Mouse (Mus musculus): ENCODE measurements around the gene Mospd3. TPM values are rescaled to one million over a fixed set of nuclear protein-coding genes. Genes with fewer than 3 reads are reported as not detected.

Gene Mospd3
- polyA plus RNA-seq, 1 experiment from 2014 or later = 16.0 TPM

DNA sequence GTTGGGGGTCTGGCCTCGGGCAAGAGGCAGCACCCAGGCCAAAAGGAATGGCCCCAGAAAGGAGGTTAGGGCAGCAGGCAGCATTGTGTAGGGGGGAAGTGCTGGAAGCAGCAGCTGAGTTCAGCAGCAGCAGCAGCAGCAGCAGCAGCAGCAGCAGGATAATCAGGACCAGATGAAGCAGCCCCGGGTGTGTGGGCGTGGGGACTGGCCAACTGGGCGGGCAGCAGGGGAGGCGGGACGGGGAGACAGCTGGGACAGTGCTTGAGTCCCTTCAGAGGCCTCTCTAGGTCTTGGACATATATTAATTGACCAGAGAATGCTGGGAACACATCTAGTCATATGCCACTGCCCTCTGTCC is 10.4 kb upstream of the Mospd3 start:
- 8% methylated on average over 6 of the region's 6 CpGs for WGBS (ENCODE audit: insufficient replicate concordance)
- Histone ChIP-seq H3K36me3 (ENCODE audit: control insufficient read depth, insufficient read depth, low read length) (peaks cover 8% of the 10 kb centered on the region), H3K4me3 (ENCODE audit: low read depth, low read length) (peak overlapping the region; percentile 38), H3K27ac (ENCODE audit: low read depth, low read length) (peak overlapping the region; percentile 84), H3K27me3 (ENCODE audit: control insufficient read depth, insufficient read depth, low read length) (no peaks in the 10 kb centered on the region), H3K9ac (ENCODE audit: low read depth, low read length) (peak overlapping the region; percentile 11), H3K9me3 (replicated peaks; ENCODE audit: control insufficient read depth, low read length) (no peaks in the 10 kb centered on the region), H3K4me2 (peak overlapping the region; percentile 66), H3K4me1 (ENCODE audit: control insufficient read depth, insufficient read depth, low read length) (peaks cover 41% of the 10 kb centered on the region)
- 0 out of 2 replicates have a peak, but pooled peaks have one; percentile 13 for ATAC-seq (replicated peaks; ENCODE audit: insufficient number of reproducible peaks, low FRiP score, low TSS enrichment)

DNA sequence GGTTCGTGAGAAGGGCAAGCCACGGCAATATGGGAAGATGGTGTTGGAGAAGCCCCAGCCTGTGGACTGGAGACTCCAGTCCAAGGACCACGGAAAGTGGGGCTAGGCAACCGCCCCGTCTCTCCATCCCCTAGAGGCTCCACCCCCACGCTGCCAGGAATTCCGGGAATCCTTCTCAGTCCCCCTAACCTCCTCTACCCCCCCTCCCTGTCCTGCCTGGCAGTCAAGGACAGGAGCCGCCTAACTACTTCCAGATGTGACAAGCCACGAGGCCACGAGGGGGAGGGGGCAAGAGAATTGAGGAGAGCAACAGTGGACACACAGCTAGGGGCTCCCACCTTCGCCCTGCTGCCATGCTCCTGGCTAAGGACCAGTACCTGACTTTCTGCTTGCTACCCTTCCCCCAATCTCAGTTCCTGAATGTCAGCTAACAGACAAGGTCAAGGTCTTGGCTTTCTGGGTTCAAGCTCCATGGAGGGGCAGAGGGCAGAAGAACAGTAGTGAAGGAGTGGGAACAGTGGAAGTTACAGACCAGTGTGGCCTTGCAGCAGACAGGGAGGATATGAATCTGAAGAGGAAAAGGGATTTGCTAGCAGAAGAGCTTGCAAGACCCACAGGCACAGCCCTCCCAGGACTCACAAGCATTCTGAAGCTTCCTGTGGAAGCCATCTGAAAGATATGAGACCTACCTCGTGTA is 9.8 kb upstream of the Mospd3 start:
- Histone ChIP-seq H3K4me3 (ENCODE audit: low read depth, low read length) (peak overlapping the region; percentile 38), H3K27me3 (ENCODE audit: control insufficient read depth, insufficient read depth, low read length) (no peaks in the 10 kb centered on the region), H3K36me3 (ENCODE audit: control insufficient read depth, insufficient read depth, low read length) (peaks cover 8% of the 10 kb centered on the region), H3K9me3 (replicated peaks; ENCODE audit: control insufficient read depth, low read length) (no peaks in the 10 kb centered on the region), H3K4me1 (ENCODE audit: control insufficient read depth, insufficient read depth, low read length) (peaks cover 41% of the 10 kb centered on the region), H3K4me2 (peak overlapping the region; percentile 66), H3K9ac (ENCODE audit: low read depth, low read length) (peak overlapping the region; percentile 11), H3K27ac (ENCODE audit: low read depth, low read length) (peak overlapping the region; percentile 84)
- ATAC-seq (replicated peaks; ENCODE audit: insufficient number of reproducible peaks, low FRiP score, low TSS enrichment) = peak; percentile 64
- 4% methylated on average over 12 of the region's 12 CpGs for WGBS (ENCODE audit: insufficient replicate concordance)

DNA sequence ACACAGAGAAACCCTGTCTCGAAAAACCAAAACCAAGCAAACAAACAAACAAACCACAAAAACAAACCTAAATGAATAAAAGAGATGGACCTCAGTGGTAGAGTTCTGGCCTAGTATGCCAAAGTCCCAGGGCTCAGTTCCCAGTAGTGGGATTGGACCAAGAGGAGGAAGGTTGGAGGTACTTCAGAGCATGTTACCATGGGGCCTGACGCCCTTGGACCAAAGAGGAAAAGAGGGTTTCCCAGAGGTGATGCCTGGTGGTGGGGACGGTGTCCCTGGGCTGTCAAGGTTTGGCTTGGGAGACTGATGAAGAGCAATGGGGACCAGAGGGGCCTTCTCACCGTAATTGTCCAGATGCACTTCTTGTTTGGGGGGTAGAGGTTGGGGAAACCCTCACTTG is 9.2 kb upstream of the Mospd3 start:
- Histone ChIP-seq H3K9me3 (replicated peaks; ENCODE audit: control insufficient read depth, low read length) (no peaks in the 10 kb centered on the region), H3K36me3 (ENCODE audit: control insufficient read depth, insufficient read depth, low read length) (peaks cover 12% of the 10 kb centered on the region), H3K27me3 (ENCODE audit: control insufficient read depth, insufficient read depth, low read length) (no peaks in the 10 kb centered on the region), H3K4me3 (ENCODE audit: low read depth, low read length) (peak overlapping the region; percentile 38), H3K4me2 (peak overlapping the region; percentile 66), H3K4me1 (ENCODE audit: control insufficient read depth, insufficient read depth, low read length) (peaks cover 41% of the 10 kb centered on the region), H3K27ac (ENCODE audit: low read depth, low read length) (peak overlapping the region; percentile 84), H3K9ac (ENCODE audit: low read depth, low read length) (peak overlapping the region; percentile 11)
- 61% methylated on average over 4 of the region's 4 CpGs for WGBS (ENCODE audit: insufficient replicate concordance)
- ATAC-seq (replicated peaks; ENCODE audit: insufficient number of reproducible peaks, low FRiP score, low TSS enrichment) = no peak

DNA sequence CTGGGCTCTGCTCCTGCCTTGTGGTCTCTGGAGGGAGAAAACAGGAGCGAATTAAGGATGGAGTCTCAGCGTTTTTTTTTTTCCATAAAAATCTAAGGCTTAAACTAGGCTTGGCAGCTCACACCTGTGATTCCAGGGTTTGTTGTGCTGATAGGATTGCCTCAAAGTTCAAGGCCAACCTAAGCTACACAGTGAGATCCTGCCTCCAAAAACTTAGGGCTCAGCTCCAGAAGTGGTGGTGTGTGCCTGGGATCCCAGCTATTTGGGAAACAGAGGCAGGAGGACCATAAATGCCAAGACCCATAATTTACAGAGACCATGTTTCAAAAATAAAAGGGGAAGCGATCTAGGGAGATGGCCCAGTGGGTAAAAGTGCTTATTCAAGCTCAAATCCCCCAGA is 8.4 kb upstream of the Mospd3 start:
- Histone ChIP-seq H3K4me2 (peak overlapping the region; percentile 66), H3K27ac (ENCODE audit: low read depth, low read length) (no peak overlapping the region), H3K27me3 (ENCODE audit: control insufficient read depth, insufficient read depth, low read length) (no peaks in the 10 kb centered on the region), H3K4me1 (ENCODE audit: control insufficient read depth, insufficient read depth, low read length) (peaks cover 41% of the 10 kb centered on the region), H3K4me3 (ENCODE audit: low read depth, low read length) (0 out of 2 replicates have a peak overlapping the region, but pooled peaks have one; percentile 20), H3K9me3 (replicated peaks; ENCODE audit: control insufficient read depth, low read length) (no peaks in the 10 kb centered on the region), H3K36me3 (ENCODE audit: control insufficient read depth, insufficient read depth, low read length) (peaks cover 14% of the 10 kb centered on the region), H3K9ac (ENCODE audit: low read depth, low read length) (no peak overlapping the region)
- 53% methylated on average over 3 of the region's 3 CpGs for WGBS (ENCODE audit: insufficient replicate concordance)
- no peak for ATAC-seq (replicated peaks; ENCODE audit: insufficient number of reproducible peaks, low FRiP score, low TSS enrichment)

DNA sequence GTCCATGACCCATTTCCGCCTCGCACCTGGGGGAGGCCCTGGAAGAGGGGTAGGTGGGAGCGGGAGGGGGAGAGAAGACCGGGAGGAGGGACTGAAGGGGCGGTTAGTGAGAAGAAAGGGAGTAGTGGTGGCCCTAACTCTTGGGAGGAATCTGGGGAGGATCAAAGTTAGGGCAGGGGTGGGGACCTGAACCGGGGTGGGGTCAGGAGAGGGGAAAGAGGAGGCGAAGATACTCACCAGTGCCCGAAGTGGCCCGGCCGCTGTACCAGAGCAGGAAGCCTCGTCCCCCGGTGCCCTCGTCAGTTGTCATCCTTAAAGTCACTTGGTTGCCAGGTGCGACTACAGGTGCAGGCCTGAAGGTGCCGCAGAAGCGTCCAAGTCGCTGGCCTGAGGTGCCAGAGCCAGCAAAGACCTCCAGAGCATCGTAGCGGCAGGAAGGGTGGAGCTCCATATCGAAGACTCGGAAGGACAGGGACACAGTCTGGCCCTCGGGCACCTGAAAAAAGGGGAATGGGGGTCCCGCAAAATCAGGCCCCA is 7.9 kb upstream of the Mospd3 start:
- Histone ChIP-seq H3K27ac (ENCODE audit: low read depth, low read length) (no peak overlapping the region), H3K27me3 (ENCODE audit: control insufficient read depth, insufficient read depth, low read length) (no peaks in the 10 kb centered on the region), H3K4me3 (ENCODE audit: low read depth, low read length) (peak overlapping the region; percentile 20; the same call in 1 of the 2 replicates), H3K9ac (ENCODE audit: low read depth, low read length) (peak overlapping the region; percentile 35), H3K36me3 (ENCODE audit: control insufficient read depth, insufficient read depth, low read length) (peaks cover 14% of the 10 kb centered on the region), H3K4me1 (ENCODE audit: control insufficient read depth, insufficient read depth, low read length) (peaks cover 39% of the 10 kb centered on the region), H3K9me3 (replicated peaks; ENCODE audit: control insufficient read depth, low read length) (no peaks in the 10 kb centered on the region), H3K4me2 (peak overlapping the region; percentile 66)
- no peak for ATAC-seq (replicated peaks; ENCODE audit: insufficient number of reproducible peaks, low FRiP score, low TSS enrichment)
- WGBS (ENCODE audit: insufficient replicate concordance) = 19% methylated on average over 23 of the region's 23 CpGs

DNA sequence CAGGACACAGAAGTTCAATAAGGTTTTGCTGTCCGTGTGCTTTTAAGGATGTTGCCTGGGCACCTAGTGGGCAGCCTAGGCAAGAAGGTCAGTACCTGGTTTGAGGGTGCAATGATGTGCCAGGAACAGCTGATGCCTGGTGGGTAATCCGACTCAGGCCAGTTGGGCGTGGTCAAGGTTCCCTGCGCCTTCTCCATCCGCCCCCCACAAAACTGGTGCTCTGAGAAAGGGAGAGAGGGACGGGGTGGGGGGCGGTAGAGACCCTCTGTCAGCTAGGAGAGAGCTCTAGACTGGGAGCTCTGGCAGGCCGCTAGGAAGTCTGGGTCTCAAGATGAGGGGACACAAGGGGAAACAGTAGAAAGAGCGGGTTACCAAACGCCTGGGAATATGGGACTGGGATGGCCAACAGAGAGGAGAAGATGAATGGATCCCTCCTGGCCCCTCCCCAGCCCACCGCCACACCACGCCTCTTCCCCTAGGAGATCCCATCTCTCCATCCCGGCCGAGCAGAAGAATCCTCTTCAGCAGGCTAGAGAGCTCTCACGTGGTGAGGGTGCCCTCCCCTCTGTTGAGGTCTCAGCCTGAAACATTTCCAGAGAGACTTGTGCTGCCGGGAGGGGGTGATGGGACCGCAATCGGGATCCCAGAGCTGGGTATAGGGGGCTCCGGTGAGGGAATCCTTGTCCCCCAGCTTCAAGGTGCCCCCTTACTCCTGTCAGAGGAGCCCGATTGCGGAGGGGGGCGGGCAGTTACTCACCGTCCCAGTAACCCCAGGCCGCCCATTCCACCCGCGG is 7.2 kb upstream of the Mospd3 start:
- H3K27me3 ChIP-seq (ENCODE audit: control insufficient read depth, insufficient read depth, low read length) = no peaks in the 10 kb centered on the region
- peaks cover 14% of the 10 kb centered on the region for H3K36me3 ChIP-seq (ENCODE audit: control insufficient read depth, insufficient read depth, low read length)
- peak overlapping the region; percentile 66 for H3K4me2 ChIP-seq
- H3K9me3 ChIP-seq (replicated peaks; ENCODE audit: control insufficient read depth, low read length) = no peaks in the 10 kb centered on the region
- H3K4me3 ChIP-seq (ENCODE audit: low read depth, low read length) = peak overlapping the region; percentile 20; the same call in 1 of the 2 replicates
- H3K9ac ChIP-seq (ENCODE audit: low read depth, low read length) = peak overlapping the region; percentile 35; the same call in 1 of the 2 replicates
- no peak for ATAC-seq (replicated peaks; ENCODE audit: insufficient number of reproducible peaks, low FRiP score, low TSS enrichment)
- H3K27ac ChIP-seq (ENCODE audit: low read depth, low read length) = no peak overlapping the region
- peaks cover 35% of the 10 kb centered on the region for H3K4me1 ChIP-seq (ENCODE audit: control insufficient read depth, insufficient read depth, low read length)
- 16% methylated on average over 26 of the region's 26 CpGs for WGBS (ENCODE audit: insufficient replicate concordance)

DNA sequence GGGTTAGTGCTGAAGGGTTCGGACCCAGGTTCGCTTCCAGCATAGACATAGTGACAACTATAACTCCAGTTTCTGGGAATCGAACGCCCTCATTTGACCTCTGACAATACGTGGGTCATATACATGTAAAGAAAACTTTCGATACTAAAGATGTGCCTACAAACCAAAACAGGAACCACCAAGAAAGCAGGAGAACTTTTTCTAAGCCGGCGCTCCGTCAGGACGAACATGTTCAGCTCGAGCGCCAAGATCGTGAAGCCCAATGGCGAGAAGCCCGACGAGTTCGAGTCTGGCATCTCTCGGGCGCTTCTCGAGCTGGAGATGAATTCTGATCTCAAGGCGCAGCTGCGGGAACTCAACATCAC is 489 bp upstream of the Mospd3 start:
- Histone ChIP-seq H3K27ac (ENCODE audit: low read depth, low read length) (peak overlapping the region; percentile 37; the same call in 1 of the 2 replicates), H3K4me2 (peak overlapping the region; percentile 68), H3K4me3 (ENCODE audit: low read depth, low read length) (peak overlapping the region; percentile 80), H3K27me3 (ENCODE audit: control insufficient read depth, insufficient read depth, low read length) (no peaks in the 10 kb centered on the region), H3K9me3 (replicated peaks; ENCODE audit: control insufficient read depth, low read length) (no peaks in the 10 kb centered on the region), H3K36me3 (ENCODE audit: control insufficient read depth, insufficient read depth, low read length) (peaks cover 9% of the 10 kb centered on the region), H3K4me1 (ENCODE audit: control insufficient read depth, insufficient read depth, low read length) (peaks cover 11% of the 10 kb centered on the region), H3K9ac (ENCODE audit: low read depth, low read length) (peak overlapping the region; percentile 68)
- 1% methylated on average over 22 of the region's 22 CpGs for WGBS (ENCODE audit: insufficient replicate concordance)
- ATAC-seq (replicated peaks; ENCODE audit: insufficient number of reproducible peaks, low FRiP score, low TSS enrichment) = no peak

DNA sequence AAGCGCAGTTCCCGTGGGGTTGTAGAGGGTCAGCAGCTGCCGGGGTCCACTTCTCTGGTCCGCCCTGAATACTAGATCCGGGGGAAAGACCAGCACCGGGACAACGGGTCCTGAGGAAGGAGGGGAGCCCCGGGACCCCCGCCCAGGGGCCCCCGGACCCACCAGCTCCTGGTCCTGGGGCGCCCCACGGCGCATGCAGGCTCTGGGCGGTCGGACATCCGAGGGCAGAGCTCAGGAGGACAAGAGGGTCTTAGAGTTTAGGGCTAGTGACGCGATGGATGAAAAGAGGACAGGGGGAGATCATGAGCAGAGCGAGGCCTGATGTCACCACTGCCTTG is 608 bp downstream of the Mospd3 start:
- H3K27ac ChIP-seq (ENCODE audit: low read depth, low read length) = peak overlapping the region; percentile 22
- peaks cover 6% of the 10 kb centered on the region for H3K36me3 ChIP-seq (ENCODE audit: control insufficient read depth, insufficient read depth, low read length)
- H3K9me3 ChIP-seq (replicated peaks; ENCODE audit: control insufficient read depth, low read length) = no peaks in the 10 kb centered on the region
- 2% methylated on average over 19 of the region's 19 CpGs for WGBS (ENCODE audit: insufficient replicate concordance)
- H3K4me3 ChIP-seq (ENCODE audit: low read depth, low read length) = peak overlapping the region; percentile 80
- peak overlapping the region; percentile 98 for H3K4me2 ChIP-seq
- peak; percentile 60 for ATAC-seq (replicated peaks; ENCODE audit: insufficient number of reproducible peaks, low FRiP score, low TSS enrichment)
- H3K4me1 ChIP-seq (ENCODE audit: control insufficient read depth, insufficient read depth, low read length) = peaks cover 11% of the 10 kb centered on the region
- H3K27me3 ChIP-seq (ENCODE audit: control insufficient read depth, insufficient read depth, low read length) = no peaks in the 10 kb centered on the region
- H3K9ac ChIP-seq (ENCODE audit: low read depth, low read length) = peak overlapping the region; percentile 87

Data from heart, embryonic 11.5 days (tissue).